Mouse (Mus musculus): ENCODE results near the gene Ssu2.

Ssu2 gene

GRCm38 (mm10) chr6:112387947-112388346 is at the start of gene Ssu2:
Ssu2 (minus strand) TSS chr6:112388023.
- no peak for DNase-seq

DNA sequence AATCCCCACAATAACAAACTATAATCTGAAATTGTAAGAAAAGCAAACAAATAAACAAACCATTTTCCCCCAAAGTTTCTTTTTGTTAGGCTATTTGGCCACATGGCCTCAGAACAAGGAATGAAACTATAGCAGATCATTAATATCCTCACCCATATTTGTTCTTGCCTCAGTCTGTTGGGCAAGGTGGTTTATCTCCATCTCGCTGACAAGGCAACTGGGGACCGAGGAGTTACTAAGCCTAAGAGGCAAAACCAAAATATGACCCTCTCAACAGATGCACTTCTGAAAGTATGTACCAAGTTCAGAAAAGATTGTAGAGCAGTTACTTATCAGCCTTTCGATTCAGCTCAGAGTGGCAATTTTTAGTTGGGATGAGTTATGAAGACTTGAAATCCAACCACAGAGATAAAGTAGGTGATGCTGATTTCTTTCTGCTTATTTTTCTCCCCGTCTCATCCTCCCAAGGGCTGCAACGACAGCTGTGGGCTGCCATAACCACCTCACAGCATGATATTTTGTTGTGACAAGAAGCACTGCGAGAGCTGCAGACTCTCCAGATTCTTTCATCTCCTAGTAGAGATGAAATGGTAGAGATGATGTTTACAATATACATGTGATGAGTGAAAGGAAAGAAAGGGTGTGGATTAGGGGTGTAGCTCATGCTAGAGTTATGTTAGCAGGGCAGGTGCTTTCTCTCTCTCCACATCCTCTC is 38.4 kb upstream of the Ssu2 start:
- no peak for DNase-seq

DNA sequence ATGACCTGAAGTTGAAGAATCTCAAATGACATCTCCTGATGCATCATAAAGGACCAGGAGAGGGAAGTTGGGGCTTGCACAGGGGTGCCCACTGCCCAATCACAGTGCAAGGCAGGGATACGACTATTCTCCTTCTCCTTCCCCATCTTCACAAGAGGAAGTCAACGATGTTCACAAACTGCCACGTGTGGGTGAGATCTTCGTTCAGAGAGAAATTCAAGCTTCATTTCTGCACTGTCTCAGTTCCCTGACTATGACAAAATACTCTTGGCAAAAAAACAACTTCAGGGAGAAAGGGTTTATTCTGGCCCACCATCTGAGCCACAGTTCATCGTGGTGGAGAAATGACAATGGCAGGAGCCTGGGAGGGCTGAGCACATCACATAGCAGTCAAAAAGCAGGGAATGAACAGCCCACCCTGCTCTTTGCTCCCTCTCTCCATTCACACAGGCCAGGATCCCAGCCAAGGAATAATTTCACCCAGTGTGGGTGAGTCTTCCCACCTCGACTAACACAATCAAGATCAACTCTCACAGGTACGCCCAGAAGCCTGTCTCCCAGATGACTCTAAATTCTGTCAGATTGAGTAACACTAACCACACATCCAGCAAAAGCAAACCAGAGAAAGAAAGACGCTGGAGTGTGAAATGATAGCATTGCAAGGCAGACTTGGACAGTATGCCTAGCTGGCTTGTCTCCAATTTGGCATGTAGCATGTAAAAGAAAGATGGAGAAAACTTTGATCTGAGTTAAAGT is 36.1 kb upstream of the Ssu2 start:
- no peak for DNase-seq

DNA sequence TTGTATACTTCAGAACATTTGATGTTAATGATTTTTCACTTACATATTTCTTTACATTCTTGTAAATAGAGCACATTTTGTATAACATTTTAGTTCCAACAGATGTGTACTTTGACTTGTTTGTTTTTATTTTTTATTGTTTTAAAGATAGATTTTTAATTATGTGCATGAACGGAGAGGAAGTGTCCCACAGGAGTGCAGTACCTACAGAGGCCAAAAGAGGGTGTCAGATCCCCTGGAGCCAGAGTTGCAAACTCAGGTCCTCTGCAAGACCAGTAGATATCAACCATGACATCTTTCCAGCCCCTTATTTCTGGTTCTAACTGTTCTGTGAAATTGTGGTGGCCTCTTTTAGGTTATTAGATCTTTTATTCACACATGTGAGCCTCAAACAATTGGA is 33.1 kb upstream of the Ssu2 start:
- no peak for DNase-seq

- DNase-seq = no peak
Observed at GRCm38 (mm10) chr6:112419333-112419732, 31.5 kb upstream of the Ssu2 start.

DNA sequence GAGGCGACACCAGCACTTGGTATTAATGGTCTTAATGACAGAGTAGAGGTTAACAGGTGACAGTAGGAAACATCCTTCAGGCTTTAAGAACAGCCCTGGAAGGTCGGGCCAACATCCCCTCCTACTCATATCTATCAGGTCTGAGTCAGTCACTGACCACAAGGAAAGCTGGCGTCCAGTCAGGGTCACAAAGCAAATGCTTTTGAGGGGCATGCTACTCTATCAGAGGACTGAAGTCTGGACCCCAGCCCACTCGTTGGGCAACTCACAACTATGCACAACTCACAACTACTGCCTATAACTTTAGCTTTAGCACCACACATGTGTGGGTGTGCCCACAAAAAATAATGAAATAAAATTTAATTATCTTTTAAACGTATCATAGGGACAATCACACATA is 16.3 kb upstream of the Ssu2 start:
- no peak for DNase-seq

GRCm38 (mm10) chr6:112401953-112402683 is 14.3 kb upstream of the Ssu2 start:
- no peak for DNase-seq

DNA sequence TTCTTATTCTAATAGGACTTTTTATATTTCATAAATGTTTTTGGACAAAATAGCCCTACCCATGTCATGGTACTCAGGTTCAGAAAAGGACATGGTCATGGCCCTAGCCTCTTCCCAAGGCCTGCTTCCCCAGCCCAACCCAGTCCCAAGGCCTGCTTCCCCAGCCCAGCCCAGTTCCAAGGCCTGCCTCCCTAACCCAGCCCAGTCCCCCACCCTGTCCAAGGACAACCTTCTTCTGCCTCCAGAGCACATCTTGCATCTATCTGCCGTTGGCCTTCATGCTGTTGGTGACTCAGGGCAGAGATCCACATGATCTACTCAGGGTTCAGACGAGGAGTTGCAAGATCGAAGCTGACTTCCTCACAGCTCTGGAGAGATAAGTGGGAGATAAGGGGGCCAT is 9.5 kb upstream of the Ssu2 start:
- no peak for DNase-seq

DNA sequence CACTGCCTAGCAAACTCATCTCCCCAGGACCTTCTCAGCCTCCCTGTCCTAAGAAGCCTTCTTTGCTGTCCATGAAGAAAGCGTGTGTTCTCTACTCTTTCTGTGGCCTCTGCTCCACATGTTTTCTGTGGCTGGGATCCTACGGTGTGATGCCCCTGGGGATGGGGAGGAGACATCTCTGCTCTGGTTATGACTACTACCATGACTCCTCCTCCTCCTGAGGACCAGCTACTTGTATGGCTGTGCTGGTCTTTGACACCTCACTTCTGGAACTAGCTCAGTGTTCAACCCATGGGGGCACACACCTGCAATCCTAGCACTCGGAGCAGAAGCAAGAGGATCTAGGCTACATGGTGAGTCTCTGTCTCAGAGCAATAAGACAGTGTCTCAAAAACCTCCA is 8.5 kb upstream of the Ssu2 start:
- no peak for DNase-seq

GRCm38 (mm10) chr6:112388385-112388784 is 562 bp upstream of the Ssu2 start:
- no peak for DNase-seq

GRCm38 (mm10) chr6:112386260-112386659 is 1.6 kb downstream of the Ssu2 start:
- DNase-seq = no peak

- no peak for DNase-seq
Observed at GRCm38 (mm10) chr6:112382990-112383685, 4.7 kb downstream of the Ssu2 start.

GRCm38 (mm10) chr6:112379054-112379453 is 8.8 kb downstream of the Ssu2 start:
- DNase-seq = no peak

DNA sequence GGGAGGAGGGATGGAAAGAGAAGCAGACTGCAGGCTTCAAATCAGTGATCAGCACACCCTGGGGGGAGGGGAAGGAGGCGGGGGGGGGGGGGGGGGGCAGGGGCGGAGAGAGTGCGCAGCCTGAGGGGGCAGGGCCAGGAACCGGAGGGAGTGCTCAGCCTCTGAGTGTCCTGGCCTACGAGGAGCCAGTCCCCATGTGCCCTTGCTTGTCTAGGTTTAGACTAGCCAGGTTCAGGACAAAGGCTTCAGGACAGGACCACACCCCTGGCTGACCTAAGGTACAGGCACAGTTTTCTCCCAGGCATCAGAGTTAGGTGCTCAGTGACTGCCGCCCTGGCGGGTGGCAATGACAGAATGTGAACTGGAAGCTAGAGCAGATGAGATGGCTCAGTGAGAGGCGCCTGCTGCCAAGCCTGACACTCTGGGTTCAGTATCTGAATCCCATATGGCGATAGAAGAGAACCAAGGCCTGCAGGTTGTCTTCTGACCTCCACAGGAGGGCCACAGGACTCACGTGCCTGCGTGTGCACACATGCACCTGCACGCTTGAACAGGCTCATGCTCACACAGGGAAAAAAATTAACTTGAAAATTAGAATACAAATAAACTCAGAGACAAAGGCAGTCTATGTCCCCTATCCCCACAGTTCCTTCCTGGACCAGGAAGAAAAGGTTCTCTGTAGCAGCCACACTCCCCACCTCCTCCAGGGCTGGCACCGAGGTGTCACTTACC is 12.0 kb downstream of the Ssu2 start:
- no peak for DNase-seq

- DNase-seq = no peak
Observed at GRCm38 (mm10) chr6:112373886-112374585, 13.8 kb downstream of the Ssu2 start.

DNA sequence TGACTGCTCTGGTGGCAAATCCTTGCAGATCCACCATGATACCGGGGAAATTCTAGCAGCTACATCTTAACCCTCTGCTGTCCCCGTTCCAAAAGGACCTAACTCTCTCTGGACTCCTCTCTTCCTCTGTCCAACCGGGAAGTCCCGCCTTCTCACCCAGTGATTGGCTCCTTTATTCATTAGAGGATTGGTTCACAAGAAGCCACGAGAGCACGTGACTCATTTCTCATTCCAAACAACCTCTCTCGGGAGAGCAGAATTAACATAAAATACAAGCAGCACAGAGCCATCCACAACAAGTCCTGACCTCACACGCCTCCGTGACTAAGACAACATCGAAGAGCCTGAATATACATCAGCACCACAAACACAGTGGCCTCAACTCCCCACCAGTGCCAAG is 22.5 kb downstream of the Ssu2 start:
- DNase-seq = no peak

GRCm38 (mm10) chr6:112364581-112364980 is 23.2 kb downstream of the Ssu2 start:
- DNase-seq = no peak

GRCm38 (mm10) chr6:112362349-112362958 is 25.4 kb downstream of the Ssu2 start:
- DNase-seq = no peak

- no peak for DNase-seq
Observed at GRCm38 (mm10) chr6:112360676-112361075, 27.1 kb downstream of the Ssu2 start.

DNA sequence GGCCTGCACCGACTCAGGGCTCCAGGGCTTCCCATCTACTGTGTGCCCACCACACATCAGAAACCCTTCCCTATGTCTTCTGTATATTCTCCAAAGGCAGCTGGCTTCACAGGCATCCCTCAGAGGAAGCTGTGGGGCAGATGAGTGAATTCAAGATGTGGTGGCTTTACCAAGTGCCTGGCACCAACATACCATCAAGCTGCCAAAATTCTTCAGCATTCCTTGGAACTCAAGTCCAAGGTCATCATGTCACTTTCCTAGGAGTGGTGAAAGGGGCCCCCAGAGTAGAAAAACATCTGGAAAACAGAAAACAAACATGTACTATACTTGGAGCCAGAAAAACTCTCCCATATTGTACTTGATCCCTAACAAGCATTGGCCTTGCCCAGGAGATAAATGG is 28.5 kb downstream of the Ssu2 start:
- no peak for DNase-seq

DNA sequence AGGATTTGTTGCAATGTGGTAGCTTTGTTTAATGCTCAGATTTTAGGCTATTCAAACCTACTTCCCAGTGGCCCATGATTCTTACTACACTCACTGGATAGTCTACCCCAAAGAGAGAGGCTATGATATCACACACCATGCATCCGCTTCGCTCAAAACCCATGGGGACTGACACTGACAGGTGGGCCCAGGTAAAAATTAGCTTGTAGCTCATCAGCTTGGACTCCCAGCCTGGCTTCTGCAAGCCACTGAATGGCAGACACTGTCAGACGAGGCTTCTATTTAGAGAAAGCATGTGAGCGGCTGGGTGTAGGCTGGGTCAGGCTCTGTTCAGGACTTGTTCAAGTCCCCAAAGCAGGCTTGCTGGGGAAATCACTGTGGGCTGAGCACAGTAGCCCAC is 37.4 kb downstream of the Ssu2 start:
- DNase-seq = no peak

Data from thymus, adult 18-20 months (tissue).